Mouse (Mus musculus): ENCODE measurements around the gene Cyb5d1. TPM values are rescaled to one million over a fixed set of nuclear protein-coding genes. Genes with fewer than 3 reads are reported as not detected.

The Cyb5d1 gene
- polyA plus RNA-seq, 1 experiment from 2014 or later = 21.2 TPM

- H3K9ac ChIP-seq = no peak overlapping the region
- WGBS = 48% methylated on average over 10 of the region's 10 CpGs
- H3K9me3 ChIP-seq = no peaks in the 10 kb centered on the region
- H3K27me3 ChIP-seq (replicated peaks) = no peaks in the 10 kb centered on the region
- peaks cover 8% of the 10 kb centered on the region for H3K4me1 ChIP-seq
- peak overlapping the region; percentile 4; the same call in 1 of the 2 replicates for H3K4me2 ChIP-seq
- ATAC-seq (ENCODE audit: extremely low read depth, insufficient number of reproducible peaks, low FRiP score, low TSS enrichment) = no peak
- H3K27ac ChIP-seq (replicated peaks) = no peak overlapping the region
- H3K4me3 ChIP-seq = no peak overlapping the region
- peaks cover 11% of the 10 kb centered on the region; the same call in 1 of the 2 replicates for H3K36me3 ChIP-seq
Observed at GRCm38 (mm10) chr11:69390400-69391034, 4.9 kb downstream of the Cyb5d1 start.

- Histone ChIP-seq H3K4me3 (no peak overlapping the region), H3K4me2 (peak overlapping the region; percentile 4; the same call in 1 of the 2 replicates), H3K27ac (replicated peaks) (no peak overlapping the region), H3K9me3 (no peaks in the 10 kb centered on the region), H3K27me3 (replicated peaks) (no peaks in the 10 kb centered on the region), H3K9ac (0 out of 2 replicates have a peak overlapping the region, but pooled peaks have one; percentile 30), H3K36me3 (peaks cover 11% of the 10 kb centered on the region; the same call in 1 of the 2 replicates), H3K4me1 (peaks cover 8% of the 10 kb centered on the region)
- WGBS = 68% methylated on average over 14 of the region's 14 CpGs
- no peak for ATAC-seq (ENCODE audit: extremely low read depth, insufficient number of reproducible peaks, low FRiP score, low TSS enrichment)
Observed at GRCm38 (mm10) chr11:69389531-69390399, 5.7 kb downstream of the Cyb5d1 start.

DNA sequence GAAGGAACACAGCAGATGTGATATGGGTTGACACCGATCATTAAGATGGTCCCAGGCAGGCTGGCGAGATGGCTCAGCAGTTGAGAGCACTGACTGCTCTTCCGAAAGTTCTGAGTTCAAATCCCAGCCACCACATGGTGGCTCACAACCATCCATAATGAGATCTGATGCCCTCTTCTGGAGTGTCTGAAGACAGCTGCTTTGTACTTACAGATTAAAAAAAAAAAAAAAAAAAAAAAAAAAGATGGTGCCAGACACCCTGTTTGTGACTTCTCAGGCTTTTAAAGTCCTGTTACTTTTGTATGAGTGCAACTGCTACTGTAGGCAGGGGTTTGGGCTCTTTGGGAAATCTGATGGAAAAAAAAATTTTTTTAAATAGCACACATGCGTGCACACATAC is 6.8 kb downstream of the Cyb5d1 start:
- Histone ChIP-seq H3K36me3 (peaks cover 11% of the 10 kb centered on the region; the same call in 1 of the 2 replicates), H3K9me3 (no peaks in the 10 kb centered on the region)
- no peak for ATAC-seq (ENCODE audit: extremely low read depth, insufficient number of reproducible peaks, low FRiP score, low TSS enrichment)

GRCm38 (mm10) chr11:69386758-69387157 is 8.7 kb downstream of the Cyb5d1 start:
- Histone ChIP-seq H3K9me3 (no peaks in the 10 kb centered on the region), H3K27me3 (replicated peaks) (no peaks in the 10 kb centered on the region), H3K4me2 (no peak overlapping the region), H3K4me3 (no peak overlapping the region), H3K36me3 (peaks cover 6% of the 10 kb centered on the region; the same call in 1 of the 2 replicates), H3K9ac (no peak overlapping the region), H3K4me1 (peaks cover 13% of the 10 kb centered on the region), H3K27ac (replicated peaks) (no peak overlapping the region)
- ATAC-seq (ENCODE audit: extremely low read depth, insufficient number of reproducible peaks, low FRiP score, low TSS enrichment) = no peak
- 74% methylated on average over 7 of the region's 7 CpGs for WGBS

More for the DNA sequence above, 6.8 kb downstream of the Cyb5d1 start:
- H3K4me3 ChIP-seq = no peak overlapping the region
- no peaks in the 10 kb centered on the region for H3K27me3 ChIP-seq (replicated peaks)
- 92% methylated on average over 4 of the region's 4 CpGs for WGBS
- H3K27ac ChIP-seq (replicated peaks) = no peak overlapping the region
- H3K4me2 ChIP-seq = no peak overlapping the region
- H3K9ac ChIP-seq = no peak overlapping the region
- peaks cover 4% of the 10 kb centered on the region; the same call in 1 of the 2 replicates for H3K4me1 ChIP-seq

GRCm38 (mm10) chr11:69384979-69385378 is 10.5 kb downstream of the Cyb5d1 start:
- WGBS = 69% methylated on average over 6 of the region's 6 CpGs
- H3K27me3 ChIP-seq (replicated peaks) = no peaks in the 10 kb centered on the region
- no peak for ATAC-seq (ENCODE audit: extremely low read depth, insufficient number of reproducible peaks, low FRiP score, low TSS enrichment)

DNA sequence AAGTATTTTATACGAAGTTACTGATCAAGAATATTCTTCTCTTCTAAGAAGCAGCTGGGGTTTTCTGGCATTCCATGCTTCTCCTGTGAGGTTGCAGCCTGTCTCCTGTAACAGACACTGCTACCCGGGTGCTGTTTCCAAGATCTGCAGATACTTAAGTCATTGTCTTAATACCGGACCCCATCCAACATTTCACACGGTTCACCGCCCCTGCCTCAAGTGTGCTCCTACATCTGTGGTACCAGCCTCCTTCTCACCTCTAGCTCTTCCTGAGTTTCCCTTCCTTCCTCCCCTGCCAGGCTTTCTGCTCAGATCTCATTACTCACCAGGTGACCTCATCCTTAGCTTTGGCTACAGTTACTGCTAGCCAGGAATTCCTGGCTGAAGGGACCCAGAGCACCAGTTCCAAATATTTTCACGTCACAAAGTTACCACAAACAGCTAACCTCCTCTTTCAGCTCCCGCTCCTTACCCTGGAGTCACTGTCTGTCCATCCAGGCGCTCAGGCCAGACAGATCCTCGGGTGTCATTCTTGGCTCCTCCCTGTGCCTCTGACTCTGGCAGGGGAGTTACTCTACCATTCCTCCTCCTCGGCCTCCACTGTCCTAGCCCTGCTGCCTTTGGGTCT is 12.8 kb downstream of the Cyb5d1 start:
- Histone ChIP-seq H3K4me3 (no peak overlapping the region), H3K27me3 (replicated peaks) (no peaks in the 10 kb centered on the region), H3K27ac (replicated peaks) (no peak overlapping the region), H3K9ac (peak overlapping the region; percentile 44; the same call in 1 of the 2 replicates), H3K36me3 (peaks cover 3% of the 10 kb centered on the region; the same call in 1 of the 2 replicates), H3K9me3 (no peaks in the 10 kb centered on the region), H3K4me2 (no peak overlapping the region), H3K4me1 (peaks cover 18% of the 10 kb centered on the region)
- WGBS = 55% methylated on average over 10 of the region's 10 CpGs
- no peak for ATAC-seq (ENCODE audit: extremely low read depth, insufficient number of reproducible peaks, low FRiP score, low TSS enrichment)

More at GRCm38 (mm10) chr11:69384979-69385378, 10.5 kb downstream of the Cyb5d1 start:
- H3K4me1 ChIP-seq = peaks cover 16% of the 10 kb centered on the region
- no peak overlapping the region for H3K27ac ChIP-seq (replicated peaks)
- H3K4me2 ChIP-seq = no peak overlapping the region
- H3K9ac ChIP-seq = no peak overlapping the region
- H3K36me3 ChIP-seq = 0 out of 2 replicates have a peak, but pooled peaks cover 2% of the 10 kb centered on the region
- H3K9me3 ChIP-seq = no peaks in the 10 kb centered on the region
- H3K4me3 ChIP-seq = no peak overlapping the region

GRCm38 (mm10) chr11:69381356-69381755 is 14.1 kb downstream of the Cyb5d1 start:
- peaks cover 5% of the 10 kb centered on the region; the same call in 1 of the 2 replicates for H3K36me3 ChIP-seq

GRCm38 (mm10) chr11:69379600-69379999 is 15.8 kb downstream of the Cyb5d1 start:
- Histone ChIP-seq H3K27me3 (replicated peaks) (no peaks in the 10 kb centered on the region), H3K4me1 (peaks cover 18% of the 10 kb centered on the region), H3K27ac (replicated peaks) (no peak overlapping the region), H3K9ac (no peak overlapping the region), H3K4me2 (no peak overlapping the region), H3K9me3 (no peaks in the 10 kb centered on the region), H3K36me3 (peaks cover 10% of the 10 kb centered on the region), H3K4me3 (no peak overlapping the region)
- ATAC-seq (ENCODE audit: extremely low read depth, insufficient number of reproducible peaks, low FRiP score, low TSS enrichment) = no peak
- 78% methylated on average over 3 of the region's 3 CpGs for WGBS

More at GRCm38 (mm10) chr11:69381356-69381755, 14.1 kb downstream of the Cyb5d1 start:
- WGBS = 62% methylated on average over 6 of the region's 6 CpGs
- Histone ChIP-seq H3K9ac (no peak overlapping the region), H3K4me2 (no peak overlapping the region), H3K9me3 (no peaks in the 10 kb centered on the region), H3K27ac (replicated peaks) (no peak overlapping the region), H3K4me3 (no peak overlapping the region), H3K27me3 (replicated peaks) (no peaks in the 10 kb centered on the region), H3K4me1 (peaks cover 18% of the 10 kb centered on the region)
- ATAC-seq (ENCODE audit: extremely low read depth, insufficient number of reproducible peaks, low FRiP score, low TSS enrichment) = no peak

GRCm38 (mm10) chr11:69377766-69378165 is 17.7 kb downstream of the Cyb5d1 start:
- Histone ChIP-seq H3K9ac (no peak overlapping the region), H3K4me1 (peaks cover 23% of the 10 kb centered on the region), H3K9me3 (no peaks in the 10 kb centered on the region), H3K27ac (replicated peaks) (no peak overlapping the region), H3K27me3 (replicated peaks) (no peaks in the 10 kb centered on the region), H3K4me3 (no peak overlapping the region), H3K4me2 (no peak overlapping the region), H3K36me3 (peaks cover 26% of the 10 kb centered on the region)
- no peak for ATAC-seq (ENCODE audit: extremely low read depth, insufficient number of reproducible peaks, low FRiP score, low TSS enrichment)
- WGBS = 67% methylated on average over 3 of the region's 3 CpGs

DNA sequence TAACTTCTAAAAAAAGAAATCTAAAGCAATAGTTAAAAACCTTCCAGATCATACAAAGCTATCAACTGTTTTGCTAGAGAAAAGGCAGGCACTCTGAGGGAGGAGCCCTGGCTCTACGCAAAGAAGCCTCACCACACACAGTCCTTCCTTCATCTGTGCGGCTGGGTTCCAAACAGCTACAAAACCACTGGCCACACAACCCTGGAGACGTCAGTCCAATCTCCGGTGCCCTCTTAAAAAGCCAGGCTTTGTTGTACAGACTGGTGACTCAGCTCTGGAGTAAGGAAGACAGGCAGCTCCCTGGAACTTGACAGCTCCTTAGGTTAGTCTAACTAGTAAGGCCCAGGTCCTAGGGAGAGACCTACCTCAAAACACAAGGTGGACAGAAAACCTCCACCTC is 19.8 kb downstream of the Cyb5d1 start:
- Histone ChIP-seq H3K4me2 (no peak overlapping the region), H3K27ac (replicated peaks) (no peak overlapping the region), H3K4me3 (no peak overlapping the region), H3K27me3 (replicated peaks) (no peaks in the 10 kb centered on the region), H3K4me1 (peaks cover 32% of the 10 kb centered on the region), H3K36me3 (peaks cover 28% of the 10 kb centered on the region), H3K9ac (no peak overlapping the region), H3K9me3 (no peaks in the 10 kb centered on the region)
- no peak for ATAC-seq (ENCODE audit: extremely low read depth, insufficient number of reproducible peaks, low FRiP score, low TSS enrichment)
- WGBS = 83% methylated on average over 4 of the region's 4 CpGs

All from heart, embryonic 13.5 days (tissue).